Mouse (Mus musculus) kidney, postnatal 14 days (tissue): ENCODE measurements around the gene Bik.
A peak's percentile ranks its signal among the peaks of the same experiment; 100 is the strongest.

ENCODE experiments used
- DNase-seq: peaks from one replicate; pipeline ENCODE4 v3.0.0; 2022; ENCODE audit warnings: mixed read lengths

Bik gene

GRCm38 (mm10) chr15:83515018-83515417 is 11.6 kb upstream of the Bik start:
- DNase-seq: no peak

DNA sequence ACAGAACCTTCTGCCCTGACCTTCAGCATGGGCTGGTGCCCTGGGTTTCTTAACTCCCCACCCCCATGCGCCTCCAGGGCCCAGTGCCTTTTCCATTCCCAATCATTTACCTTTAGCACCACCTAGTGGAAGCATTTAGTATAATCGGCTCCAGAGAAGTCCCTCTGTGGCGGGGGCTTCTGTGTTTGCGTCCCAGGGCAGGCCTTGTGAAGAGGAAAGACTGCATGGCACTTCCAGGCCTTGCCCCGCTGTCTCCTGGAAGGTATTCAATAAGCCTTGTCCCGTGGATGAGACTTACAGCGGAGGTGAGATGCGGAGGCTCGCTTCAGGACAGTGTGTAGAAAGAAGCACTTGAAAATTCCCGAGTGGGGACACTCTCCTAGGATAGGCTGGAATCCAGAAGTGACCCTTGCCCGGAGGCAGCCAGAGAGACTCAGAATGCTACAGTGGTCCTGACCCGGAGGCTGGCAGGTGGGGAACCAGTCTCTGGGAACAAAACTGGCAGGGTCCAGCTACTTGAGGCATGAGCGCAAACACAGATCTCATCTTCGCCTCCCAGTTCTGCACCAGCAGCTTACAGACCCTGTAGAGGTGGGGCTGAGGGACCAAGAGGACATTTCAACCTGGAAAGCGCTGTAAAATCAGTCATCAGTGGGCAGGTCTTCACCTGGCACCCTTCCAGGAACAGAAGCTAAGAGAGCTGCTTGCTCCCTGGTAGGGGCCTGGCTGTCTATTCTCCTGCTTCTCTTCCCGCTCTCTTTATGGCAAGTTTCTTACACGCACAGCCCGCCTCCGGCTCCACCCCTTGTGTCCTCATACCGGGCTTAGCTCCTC is 8.2 kb upstream of the Bik start:
- DNase-seq: peak; percentile 83

GRCm38 (mm10) chr15:83520861-83521382 is 5.7 kb upstream of the Bik start:
- DNase-seq: no peak

DNA sequence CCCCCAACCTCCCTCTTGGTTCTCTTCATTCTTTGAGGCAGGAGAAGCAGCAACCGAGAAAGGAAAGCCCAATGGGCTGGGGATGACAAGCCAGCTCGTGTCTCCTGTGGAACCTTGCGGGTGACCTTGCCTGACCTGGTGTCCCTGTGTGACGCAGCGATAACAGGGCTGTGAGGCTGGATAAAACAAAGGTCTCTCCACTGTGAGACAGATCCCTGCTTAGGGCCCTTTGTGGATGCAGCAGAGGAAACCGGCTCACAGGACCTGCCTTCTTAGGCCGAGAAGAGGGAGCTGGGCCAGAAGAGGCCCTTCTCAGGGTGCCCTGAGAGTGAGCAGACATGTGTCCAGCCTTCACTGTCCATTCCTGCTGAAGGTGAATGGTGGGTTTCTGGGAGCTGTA is 3.5 kb upstream of the Bik start:
- no peak for DNase-seq

DNA sequence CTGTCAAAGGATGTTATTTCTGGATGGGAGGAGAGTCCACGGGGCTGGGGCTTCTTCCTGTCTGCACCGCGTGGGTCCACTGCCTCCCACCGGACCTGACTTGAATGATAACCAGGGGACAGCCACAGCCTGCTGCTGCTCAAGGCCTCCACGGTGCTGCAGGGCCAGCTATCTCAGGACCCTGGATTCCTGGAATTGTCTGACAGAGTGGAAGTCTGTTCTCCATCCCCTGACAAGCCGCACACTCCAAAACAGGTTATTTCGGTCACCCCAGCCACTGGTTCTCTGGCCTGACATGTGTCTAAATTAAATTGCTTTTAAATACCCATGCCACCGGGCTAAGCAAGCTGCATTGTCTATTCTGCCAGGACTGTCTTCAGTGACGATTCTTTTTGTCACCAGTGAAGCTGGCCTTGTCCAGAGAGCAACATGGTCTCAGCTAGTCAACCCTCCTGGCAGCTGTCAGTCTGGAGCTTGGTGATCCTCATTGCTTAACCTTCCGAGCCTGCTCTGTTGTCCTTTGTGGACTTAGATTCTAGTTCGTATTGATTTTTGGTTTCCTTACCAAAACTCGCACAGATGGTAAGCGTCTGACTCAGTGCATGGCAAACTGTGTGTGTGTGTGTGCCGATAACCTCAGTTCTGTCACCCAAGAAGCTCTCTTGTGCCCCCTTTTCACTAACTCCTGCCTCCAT is 2.9 kb upstream of the Bik start:
- DNase-seq: no peak

GRCm38 (mm10) chr15:83524333-83524729 is 2.3 kb upstream of the Bik start:
- no peak for DNase-seq

GRCm38 (mm10) chr15:83527092-83527437 is 403 bp downstream of the Bik start:
- DNase-seq: no peak

DNA sequence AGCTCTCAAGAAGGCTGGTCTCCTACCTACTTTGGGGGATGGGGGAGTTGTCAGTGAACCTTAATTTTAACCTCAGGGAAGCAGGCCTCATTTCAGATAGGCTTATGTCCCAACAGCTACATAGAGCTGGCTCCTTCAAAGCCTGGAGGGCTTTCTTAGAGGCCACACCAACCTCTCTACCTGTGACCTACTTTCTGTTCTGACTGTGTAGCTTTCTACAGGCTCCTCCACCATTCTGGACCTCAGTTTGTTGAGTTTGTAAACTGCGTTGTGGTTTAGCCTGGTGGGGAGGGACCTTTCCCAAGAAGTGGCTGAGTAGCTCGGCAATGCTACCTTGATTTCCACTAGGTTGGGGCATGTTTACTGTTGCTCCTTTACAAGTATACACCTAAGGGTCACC is 1.1 kb downstream of the Bik start:
- DNase-seq: no peak

- DNase-seq: peak; percentile 53
These were observed 2.2 kb downstream of the Bik start for GRCm38 (mm10) chr15:83528892-83529291.

DNA sequence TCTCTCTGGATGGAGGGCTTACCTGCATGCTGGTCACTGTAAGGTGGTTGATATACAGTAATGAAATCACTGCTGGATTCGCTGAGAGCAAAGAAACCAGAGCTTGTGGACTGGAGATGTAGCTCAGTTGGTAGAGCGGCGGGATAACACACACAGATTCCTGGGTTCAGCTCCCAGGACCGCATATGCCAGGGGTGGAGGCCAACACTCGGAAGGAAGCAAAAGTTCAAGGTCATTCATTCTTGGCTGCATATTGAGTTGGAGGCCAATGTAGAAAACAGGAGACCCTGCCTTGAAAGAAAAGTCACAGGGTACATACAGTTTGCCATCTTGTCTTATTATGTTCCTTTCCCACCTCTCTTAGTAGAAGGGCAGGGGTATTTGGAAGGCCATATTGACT is 3.1 kb downstream of the Bik start:
- DNase-seq: peak; percentile 79

- peak; percentile 84 for DNase-seq
These were observed 3.6 kb downstream of the Bik start for GRCm38 (mm10) chr15:83530233-83530632.

GRCm38 (mm10) chr15:83530688-83531087 is 4.0 kb downstream of the Bik start:
- DNase-seq: peak; percentile 71

DNA sequence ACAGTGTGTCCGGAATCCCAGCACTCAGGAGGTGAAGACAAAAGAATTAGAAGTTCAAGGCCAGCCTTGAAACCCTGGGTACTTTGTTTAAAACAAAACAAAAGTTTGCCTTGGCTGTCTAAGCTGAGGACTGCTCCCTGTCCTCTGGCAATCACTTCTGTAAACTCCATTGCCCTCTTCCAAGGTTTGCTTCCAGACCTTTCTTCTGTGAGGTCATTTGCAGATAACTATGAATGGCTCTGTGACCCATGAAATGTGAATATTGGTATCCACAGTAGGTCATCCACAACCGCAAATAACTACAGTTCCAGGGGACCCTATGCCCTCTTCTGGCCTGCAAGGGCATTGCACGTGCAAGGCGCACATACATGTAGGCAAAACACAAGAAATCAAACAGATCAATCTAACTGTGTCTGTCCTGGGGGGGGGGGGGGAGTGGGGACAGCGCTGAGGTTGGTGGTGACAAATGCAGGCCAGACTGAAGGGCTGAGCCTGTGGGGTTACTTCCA is 5.4 kb downstream of the Bik start:
- DNase-seq: no peak

GRCm38 (mm10) chr15:83532606-83533005 is 5.9 kb downstream of the Bik start:
- DNase-seq: no peak

- no peak for DNase-seq
These were observed 8.6 kb downstream of the Bik start for GRCm38 (mm10) chr15:83534960-83535889.

DNA sequence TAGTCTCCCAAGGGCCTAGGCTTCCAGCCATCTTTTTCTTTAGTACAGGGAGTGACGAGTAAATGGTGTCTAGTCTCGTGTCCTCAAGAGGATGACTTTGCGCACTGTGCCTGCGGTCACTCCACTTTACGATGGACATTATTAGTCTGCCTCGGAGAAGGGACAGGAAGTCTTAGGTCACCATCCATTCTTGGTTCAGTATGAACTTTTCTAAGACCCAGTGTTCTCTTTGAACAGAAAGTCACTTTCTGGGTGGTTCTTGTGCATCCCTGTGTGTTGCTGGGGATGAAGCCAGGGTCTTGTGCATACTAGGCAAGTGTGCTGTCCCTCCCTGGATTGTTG is 9.2 kb downstream of the Bik start:
- DNase-seq: peak; percentile 55

- DNase-seq: no peak
These were observed 12.2 kb downstream of the Bik start for GRCm38 (mm10) chr15:83538855-83539254.

DNA sequence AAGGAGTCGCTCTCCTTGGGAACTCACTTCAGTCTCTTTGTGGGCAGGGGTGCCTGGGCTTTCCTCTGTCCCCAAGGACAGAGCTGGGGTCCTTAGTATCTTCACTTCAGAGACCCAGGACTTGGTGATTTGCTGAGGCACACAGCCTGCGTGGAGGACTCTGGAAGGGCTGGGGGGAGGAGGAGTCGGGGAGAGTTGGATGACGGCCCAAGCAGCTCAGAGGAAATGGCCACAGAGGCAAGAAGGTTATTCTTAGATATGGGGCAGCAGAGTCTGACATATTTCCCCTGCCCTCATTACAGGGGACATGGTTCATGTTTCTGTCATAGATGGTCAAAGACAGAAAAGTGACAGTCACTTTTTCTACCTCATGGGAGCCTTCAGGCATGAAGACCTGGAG is 13.2 kb downstream of the Bik start:
- peak; percentile 85 for DNase-seq

- DNase-seq: no peak
These were observed 15.1 kb downstream of the Bik start for GRCm38 (mm10) chr15:83541647-83542287.

DNA sequence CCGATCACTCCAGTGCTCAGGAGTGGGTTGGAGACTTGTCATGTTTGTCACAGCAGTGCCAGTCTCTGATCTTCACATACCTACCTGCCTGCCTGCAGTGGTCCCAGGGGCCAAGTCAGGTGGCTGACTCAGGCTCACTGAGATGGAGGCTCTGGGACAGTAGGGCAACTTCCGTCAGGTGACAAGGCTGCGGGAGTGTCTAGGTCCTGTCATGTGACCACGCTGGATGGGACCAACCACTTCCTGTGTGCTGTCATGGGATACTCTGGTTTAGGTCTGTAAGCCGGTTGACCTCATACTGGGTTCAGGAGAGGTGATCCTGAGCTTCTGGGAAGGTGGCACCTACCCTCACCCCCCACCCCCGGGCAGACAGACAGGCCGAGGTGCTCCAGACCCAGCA is 19.4 kb downstream of the Bik start:
- DNase-seq: no peak

DNA sequence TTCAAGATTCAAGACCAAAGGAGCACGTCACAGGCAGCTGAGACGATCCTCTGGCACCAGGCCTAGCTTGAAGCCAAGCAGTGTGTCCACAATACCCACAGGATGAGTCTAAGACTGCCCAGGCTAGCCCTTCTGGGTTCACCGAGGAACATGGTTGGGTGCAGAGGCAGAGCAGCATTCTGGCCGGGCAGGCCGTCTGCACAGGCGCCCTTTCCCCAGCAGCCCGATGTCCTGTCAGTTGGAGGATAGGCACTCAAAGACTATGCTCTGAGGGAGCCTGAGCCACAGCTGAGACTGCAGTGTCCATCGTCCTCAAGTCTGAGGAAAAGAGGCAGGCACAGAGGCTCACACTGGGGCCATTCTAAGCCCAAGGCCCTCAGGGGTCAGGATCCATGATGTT is 20.5 kb downstream of the Bik start:
- no peak for DNase-seq

GRCm38 (mm10) chr15:83550137-83550536 is 23.5 kb downstream of the Bik start:
- DNase-seq: no peak

DNA sequence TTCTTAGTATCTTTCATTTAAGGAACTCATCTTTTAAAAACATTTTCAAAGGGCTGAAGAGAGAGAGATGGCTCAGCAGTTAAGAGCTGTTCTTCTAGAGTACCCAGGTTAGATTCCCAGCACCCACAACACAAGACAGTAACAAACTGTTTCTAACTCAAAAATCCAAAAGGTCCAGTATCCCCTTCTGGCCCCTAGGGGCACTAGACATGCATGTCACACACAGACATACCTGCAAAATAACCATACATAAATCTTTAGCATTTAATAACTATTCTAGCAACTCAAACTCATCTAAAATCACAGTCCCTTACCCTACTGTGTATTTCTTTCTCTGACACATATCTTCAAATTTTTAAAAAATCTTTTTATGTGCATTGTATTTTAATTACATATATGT is 27.2 kb downstream of the Bik start:
- no peak for DNase-seq
